Mouse (Mus musculus) heart, adult 2 months (tissue): ENCODE measurements around the gene Cdkn2d. TPM values are rescaled to one million over a fixed set of nuclear protein-coding genes. Genes with fewer than 3 reads are reported as not detected.

ENCODE experiments used
- DNase-seq, 2 experiments: peaks; one replicate each; pipeline ENCODE4 v3.0.0; 2021
- H3K27ac ChIP-seq: fragments of 200-600 bp; 2 replicates; pipeline ENCODE4 v1.8.1; 2022
- H3K27me3 ChIP-seq: fragments of 200-500 bp; 2 replicates; pipeline ENCODE4 v1.6.1; 2012; ENCODE audit warnings: mild to moderate bottlenecking, low read length, inconsistent platforms, mixed read lengths; ENCODE audit not compliant: control insufficient read depth, insufficient read depth
- H3K36me3 ChIP-seq: fragments of 200-500 bp; 2 replicates; pipeline ENCODE4 v1.6.1; 2012; ENCODE audit warnings: low read length, inconsistent platforms; ENCODE audit not compliant: control insufficient read depth, insufficient read depth
- H3K4me1 ChIP-seq: fragments of 200-500 bp; 2 replicates; pipeline ENCODE4 v1.6.1; 2011; ENCODE audit warnings: low read length; ENCODE audit not compliant: control insufficient read depth, insufficient read depth
- H3K4me3 ChIP-seq: fragments of 200-600 bp; 2 replicates; pipeline ENCODE4 v1.8.1; 2022
- H3K79me2 ChIP-seq: fragments of 200-500 bp; replicated peaks from 2 replicates; pipeline ENCODE4 v1.6.1; 2012; ENCODE audit warnings: mild to moderate bottlenecking, inconsistent platforms, low read length, moderate library complexity, mixed read lengths; ENCODE audit not compliant: control insufficient read depth, insufficient read depth
- H3K9ac ChIP-seq: fragments of 200-500 bp; 2 replicates; pipeline ENCODE4 v1.6.1; 2012; ENCODE audit warnings: low read depth, mild to moderate bottlenecking, control low read depth, inconsistent platforms, low read length, mixed read lengths
- CTCF ChIP-seq: fragments of 200-600 bp; IDR thresholded peaks from 2 replicates; pipeline ENCODE4 v1.8.1; 2022; ENCODE audit warnings: antibody characterized with exemption, mild to moderate bottlenecking, moderate library complexity
- EP300 ChIP-seq: fragments of 200-500 bp; IDR thresholded peaks from 2 replicates; pipeline ENCODE4 v1.6.1; 2011; ENCODE audit warnings: low read depth, low read length, control low read depth; ENCODE audit not compliant: insufficient read depth
- POLR2A ChIP-seq: fragments of 200-500 bp; IDR thresholded peaks from 2 replicates; pipeline ENCODE4 v1.6.1; 2011; ENCODE audit warnings: mild to moderate bottlenecking, low read depth, low read length, control low read depth; ENCODE audit not compliant: insufficient read depth
- WGBS: fragments of 180-500 bp; shearing (Covaris S2); methylation state at CpG from one replicate; pipeline ENCODE4 v1.1.7; 2018; 5-methylcytosine and 5-hydroxymethylcytosine counted together
- intact Hi-C: fragments of 180-260 bp; cut with DNase I; formaldehyde crosslinking; loops from one replicate; pipeline ENCODE4 v1.15.1; 2025
- polyA plus RNA-seq: library from polyadenylated mRNA; depleted of rRNA; stranded (reverse); fragments of >200 nt; gene quantifications from 2 replicates; pipeline ENCODE4 v1.2.3, GENCODE M21; 2012
- total RNA-seq, 2 experiments: library from RNA; stranded (reverse); gene quantifications; 2 replicates each; pipeline ENCODE4 v1.2.3; 2021

The Cdkn2d gene
- total and polyA plus RNA-seq, 3 experiments: 11.3 to 25.0 (median 15.0) TPM

- H3K27me3 ChIP-seq: no peaks in the 10 kb centered on the region
- intact Hi-C loops: no loop called here
- peaks cover 9% of the 10 kb centered on the region for H3K4me1 ChIP-seq
- H3K27ac ChIP-seq: peak within 1 kb of the TSS; percentile 95
- peak within 1 kb of the TSS; percentile 82 for H3K4me3 ChIP-seq
- peaks cover 4% of the 10 kb centered on the region for H3K79me2 ChIP-seq
- under 1% methylated on average over 52 of the region's 52 CpGs for WGBS
- H3K36me3 ChIP-seq: no peaks in the 10 kb centered on the region
- peak within 1 kb of the TSS; percentile 74 for H3K9ac ChIP-seq
- DNase-seq: peak; percentile 92 to 97
- TF ChIP-seq EP300: no peak
- peak; percentile 45 for TF ChIP-seq CTCF
- peak; percentile 77 for TF ChIP-seq POLR2A
Measured at GRCm38 (mm10) chr9:21320619-21321512, 29.7 kb upstream of the Cdkn2d start, which contains the start of gene Slc44a2. TSS of gene Slc44a2 (plus strand) at chr9:21320698.

- intact Hi-C loops: no loop called here
Measured at GRCm38 (mm10) chr9:21320280-21320618, 29.0 kb upstream of the Cdkn2d start.

GRCm38 (mm10) chr9:21319503-21319902 lies 28.3 kb upstream of the Cdkn2d start:
- 96% methylated on average over 4 of the region's 4 CpGs for WGBS
- peaks cover 7% of the 10 kb centered on the region for H3K4me1 ChIP-seq
- no peak for DNase-seq
- no peak overlapping the region for H3K27ac ChIP-seq
- TF ChIP-seq CTCF: peak; percentile 42
- no peak for TF ChIP-seq POLR2A
- no peaks in the 10 kb centered on the region for H3K27me3 ChIP-seq
- intact Hi-C loops: no loop called here
- H3K9ac ChIP-seq: no peak overlapping the region
- H3K4me3 ChIP-seq: no peak overlapping the region
- peaks cover 1% of the 10 kb centered on the region; the same call in 1 of the 2 replicates for H3K79me2 ChIP-seq
- no peaks in the 10 kb centered on the region for H3K36me3 ChIP-seq

More at GRCm38 (mm10) chr9:21320280-21320618, 29.0 kb upstream of the Cdkn2d start:
- Histone ChIP-seq H3K36me3 (no peaks in the 10 kb centered on the region), H3K27me3 (no peaks in the 10 kb centered on the region), H3K4me3 (peak overlapping the region; percentile 82), H3K79me2 (peaks cover 3% of the 10 kb centered on the region), H3K9ac (no peak overlapping the region), H3K4me1 (peaks cover 9% of the 10 kb centered on the region), H3K27ac (peak overlapping the region; percentile 95)
- 24% methylated on average over 4 of the region's 4 CpGs for WGBS
- TF ChIP-seq POLR2A (no peak), CTCF (no peak), EP300 (no peak)
- DNase-seq: no peak

- Histone ChIP-seq H3K4me1 (peaks cover 5% of the 10 kb centered on the region), H3K27me3 (no peaks in the 10 kb centered on the region), H3K4me3 (no peak overlapping the region), H3K36me3 (no peaks in the 10 kb centered on the region), H3K27ac (no peak overlapping the region), H3K79me2 (no peaks in the 10 kb centered on the region), H3K9ac (no peak overlapping the region)
- TF ChIP-seq CTCF (no peak), POLR2A (no peak), EP300 (no peak)
- DNase-seq: no peak
- intact Hi-C loops: no loop called here
- WGBS: 87% methylated on average over 6 of the region's 6 CpGs
Measured at GRCm38 (mm10) chr9:21318792-21319191, 27.6 kb upstream of the Cdkn2d start.

GRCm38 (mm10) chr9:21316696-21317095 lies 25.5 kb upstream of the Cdkn2d start:
- peaks cover 3% of the 10 kb centered on the region for H3K4me1 ChIP-seq
- no peaks in the 10 kb centered on the region for H3K79me2 ChIP-seq
- H3K4me3 ChIP-seq: no peak overlapping the region
- H3K27ac ChIP-seq: no peak overlapping the region
- DNase-seq: no peak
- WGBS: 70% methylated on average over 7 of the region's 7 CpGs
- TF ChIP-seq POLR2A: no peak
- no peak for TF ChIP-seq CTCF
- no peak for TF ChIP-seq EP300
- no peaks in the 10 kb centered on the region for H3K36me3 ChIP-seq
- H3K9ac ChIP-seq: no peak overlapping the region
- no peaks in the 10 kb centered on the region for H3K27me3 ChIP-seq
- intact Hi-C loops: no loop called here

- intact Hi-C loops: no loop called here
- WGBS: 60% methylated on average over 5 of the region's 5 CpGs
- H3K36me3 ChIP-seq: no peaks in the 10 kb centered on the region
- TF ChIP-seq POLR2A (no peak), EP300 (no peak), CTCF (no peak)
- H3K4me1 ChIP-seq: peaks cover 3% of the 10 kb centered on the region
- H3K27me3 ChIP-seq: no peaks in the 10 kb centered on the region
- no peaks in the 10 kb centered on the region for H3K79me2 ChIP-seq
- no peak overlapping the region for H3K27ac ChIP-seq
- no peak for DNase-seq
- no peak overlapping the region for H3K9ac ChIP-seq
- H3K4me3 ChIP-seq: no peak overlapping the region
Measured at GRCm38 (mm10) chr9:21315421-21315820, 24.2 kb upstream of the Cdkn2d start.
